Comparison of ENCODE assay signal across 8 mouse cellular contexts in genomic region chr9:108452911-108453310, GRCm38 (mm10). TPM values are rescaled to one million over a fixed set of nuclear protein-coding genes. Genes with fewer than 3 reads are reported as not detected.
DNase-seq lines count a peak whose midpoint lies in the region; ATAC-seq lines count a peak whose summit lies in the region.

No protein-coding gene starts in this region.

- no peaks in the 10 kb centered on the region for H3K9me3 ChIP-seq in heart, embryonic 13.5 days
- 0 out of 2 replicates have a peak, but pooled peaks cover 3% of the 10 kb centered on the region for H3K9me3 ChIP-seq in embryonic facial prominence, embryonic 10.5 days
- H3K9me3 ChIP-seq in hindbrain, embryonic 16.5 days (ENCODE audit: control insufficient read depth, low read length) = no peaks in the 10 kb centered on the region
- H3K9me3 ChIP-seq in midbrain, embryonic 13.5 days = no peaks in the 10 kb centered on the region

- H3K4me3 ChIP-seq in heart, embryonic 13.5 days = peak overlapping the region; percentile 71
- H3K4me3 ChIP-seq in embryonic facial prominence, embryonic 10.5 days = peak overlapping the region; percentile 74
- H3K4me3 ChIP-seq in hindbrain, embryonic 16.5 days (ENCODE audit: low read length) = peak overlapping the region; percentile 66
- H3K4me3 ChIP-seq in midbrain, embryonic 13.5 days (replicated peaks) = peak overlapping the region; percentile 61

- no peaks in the 10 kb centered on the region for H3K27me3 ChIP-seq in heart, embryonic 13.5 days (replicated peaks)
- H3K27me3 ChIP-seq in embryonic facial prominence, embryonic 10.5 days (replicated peaks; ENCODE audit: low read depth, poor library complexity, severe bottlenecking) = peaks cover 11% of the 10 kb centered on the region
- H3K27me3 ChIP-seq in hindbrain, embryonic 16.5 days (replicated peaks; ENCODE audit: control insufficient read depth, insufficient read depth, low read length) = no peaks in the 10 kb centered on the region
- H3K27me3 ChIP-seq in midbrain, embryonic 13.5 days = no peaks in the 10 kb centered on the region

- peaks cover 18% of the 10 kb centered on the region for H3K36me3 ChIP-seq in heart, embryonic 13.5 days
- peaks cover 12% of the 10 kb centered on the region; the same call in 1 of the 2 replicates for H3K36me3 ChIP-seq in embryonic facial prominence, embryonic 10.5 days (replicated peaks)
- 0 out of 2 replicates have a peak, but pooled peaks cover 3% of the 10 kb centered on the region for H3K36me3 ChIP-seq in hindbrain, embryonic 16.5 days (ENCODE audit: control insufficient read depth, insufficient read depth, low read length)
- H3K36me3 ChIP-seq in midbrain, embryonic 13.5 days = peaks cover 12% of the 10 kb centered on the region

- peak overlapping the region; percentile 98 for H3K27ac ChIP-seq in heart, embryonic 13.5 days (replicated peaks)
- H3K27ac ChIP-seq in embryonic facial prominence, embryonic 10.5 days (replicated peaks) = peak overlapping the region; percentile 85
- peak overlapping the region; percentile 88 for H3K27ac ChIP-seq in hindbrain, embryonic 16.5 days (ENCODE audit: low read depth, low read length)
- peak overlapping the region; percentile 93 for H3K27ac ChIP-seq in midbrain, embryonic 13.5 days

- peaks cover 48% of the 10 kb centered on the region for H3K4me1 ChIP-seq in heart, embryonic 13.5 days
- H3K4me1 ChIP-seq in embryonic facial prominence, embryonic 10.5 days = peaks cover 54% of the 10 kb centered on the region
- H3K4me1 ChIP-seq in hindbrain, embryonic 16.5 days (ENCODE audit: control insufficient read depth, insufficient read depth, low read depth, low read length) = peaks cover 32% of the 10 kb centered on the region
- H3K4me1 ChIP-seq in midbrain, embryonic 13.5 days (replicated peaks) = peaks cover 54% of the 10 kb centered on the region

- ATAC-seq in heart, embryonic 13.5 days (ENCODE audit: extremely low read depth, insufficient number of reproducible peaks, low FRiP score, low TSS enrichment) = no peak
- ATAC-seq in hindbrain, embryonic 16.5 days = peak; percentile 38
- peak; percentile 26; the same call in 1 of the 2 replicates for ATAC-seq in midbrain, embryonic 13.5 days

- no peak for DNase-seq in heart, adult 11 months
- no peak for DNase-seq in embryonic facial prominence, embryonic 10.5 days (ENCODE audit: low spot score)
- no peak for DNase-seq in thymus, adult 18-20 months
- DNase-seq in urinary bladder, postnatal 36 days (ENCODE audit: low spot score in 2 of 2) = no peak
- no peak for DNase-seq in frontal cortex, adult 2 months (ENCODE audit: extremely low spot score in 1 of 2, low spot score in 1 of 2)

- H3K9ac ChIP-seq in heart, embryonic 13.5 days = peak overlapping the region; percentile 89
- H3K9ac ChIP-seq in hindbrain, embryonic 16.5 days (ENCODE audit: low read depth, low read length) = peak overlapping the region; percentile 80
- peak overlapping the region; percentile 83 for H3K9ac ChIP-seq in midbrain, embryonic 13.5 days (replicated peaks)

- H3K4me2 ChIP-seq in heart, embryonic 13.5 days = peak overlapping the region; percentile 94
- peak overlapping the region; percentile 76 for H3K4me2 ChIP-seq in hindbrain, embryonic 16.5 days (ENCODE audit: low read length)
- H3K4me2 ChIP-seq in midbrain, embryonic 13.5 days (replicated peaks) = peak overlapping the region; percentile 74

- WGBS in heart, embryonic 13.5 days = 39% methylated on average over 6 of the region's 6 CpGs
- 54% methylated on average over 6 of the region's 6 CpGs for WGBS in embryonic facial prominence, embryonic 10.5 days
- WGBS in hindbrain, embryonic 16.5 days = 36% methylated on average over 6 of the region's 6 CpGs
- 51% methylated on average over 6 of the region's 6 CpGs for WGBS in midbrain, embryonic 13.5 days

RNA-seq across cellular contexts. Expression of gene Ccdc71, which starts 7.4 kb away (rescaled TPM):
- polyA plus RNA-seq in heart, embryonic 13.5 days (2015; fragmentation: Nextera tagmentation; extraction: Ambion mirVana) = 36.3 and 42.7 TPM in 2 replicates
- 56.6 and 57.5 TPM in 2 replicates for polyA plus RNA-seq in embryonic facial prominence, embryonic 10.5 days (2016; fragmentation: Nextera tagmentation; extraction: Ambion mirVana)
- polyA plus RNA-seq in hindbrain, embryonic 16.5 days (2015; fragmentation: Nextera tagmentation; extraction: Ambion mirVana) = 57.6 and 68.3 TPM in 2 replicates
- 59.7 and 63.5 TPM in 2 replicates for polyA plus RNA-seq in midbrain, embryonic 13.5 days (2015; fragmentation: Nextera tagmentation; extraction: Ambion mirVana)
- 22.3 and 22.6 TPM in 2 replicates for polyA plus RNA-seq in frontal cortex, adult 2 months (2012; rRNA removed)

RNA-seq across cellular contexts. Expression of gene Klhdc8b, which starts 8.5 kb away (rescaled TPM):
- 90.6 and 106 TPM in 2 replicates for polyA plus RNA-seq in heart, embryonic 13.5 days (2015; fragmentation: Nextera tagmentation; extraction: Ambion mirVana)
- polyA plus RNA-seq in embryonic facial prominence, embryonic 10.5 days (2016; fragmentation: Nextera tagmentation; extraction: Ambion mirVana) = 21.6 and 24.2 TPM in 2 replicates
- polyA plus RNA-seq in hindbrain, embryonic 16.5 days (2015; fragmentation: Nextera tagmentation; extraction: Ambion mirVana) = 54.8 and 68.6 TPM in 2 replicates
- 75.7 and 84.8 TPM in 2 replicates for polyA plus RNA-seq in midbrain, embryonic 13.5 days (2015; fragmentation: Nextera tagmentation; extraction: Ambion mirVana)
- polyA plus RNA-seq in frontal cortex, adult 2 months (2012; rRNA removed) = 62.5 and 63.7 TPM in 2 replicates

RNA-seq across cellular contexts. Expression of gene BC048562, which starts 16.6 kb away (rescaled TPM):
- polyA plus RNA-seq in heart, embryonic 13.5 days (2015; fragmentation: Nextera tagmentation; extraction: Ambion mirVana) = not detected in 2 replicates
- not detected in 2 replicates for polyA plus RNA-seq in embryonic facial prominence, embryonic 10.5 days (2016; fragmentation: Nextera tagmentation; extraction: Ambion mirVana)
- not detected in 2 replicates for polyA plus RNA-seq in hindbrain, embryonic 16.5 days (2015; fragmentation: Nextera tagmentation; extraction: Ambion mirVana)
- not detected in 2 replicates for polyA plus RNA-seq in midbrain, embryonic 13.5 days (2015; fragmentation: Nextera tagmentation; extraction: Ambion mirVana)
- not detected in 2 replicates for polyA plus RNA-seq in frontal cortex, adult 2 months (2012; rRNA removed)

RNA-seq across cellular contexts. Expression of gene Ccdc36, which starts 24.6 kb away (rescaled TPM):
- 0.71 and 0.80 TPM in 2 replicates for polyA plus RNA-seq in heart, embryonic 13.5 days (2015; fragmentation: Nextera tagmentation; extraction: Ambion mirVana)
- 0.93 and 1.1 TPM in 2 replicates for polyA plus RNA-seq in embryonic facial prominence, embryonic 10.5 days (2016; fragmentation: Nextera tagmentation; extraction: Ambion mirVana)
- polyA plus RNA-seq in hindbrain, embryonic 16.5 days (2015; fragmentation: Nextera tagmentation; extraction: Ambion mirVana) = 1.6 and 1.7 TPM in 2 replicates
- polyA plus RNA-seq in midbrain, embryonic 13.5 days (2015; fragmentation: Nextera tagmentation; extraction: Ambion mirVana) = 1.3 and 1.7 TPM in 2 replicates
- polyA plus RNA-seq in frontal cortex, adult 2 months (2012; rRNA removed) = 0.86 and 0.98 TPM in 2 replicates

RNA-seq across cellular contexts. Expression of gene Lamb2, which starts 26.6 kb away (rescaled TPM):
- 45.3 and 49.0 TPM in 2 replicates for polyA plus RNA-seq in heart, embryonic 13.5 days (2015; fragmentation: Nextera tagmentation; extraction: Ambion mirVana)
- 33.2 and 33.5 TPM in 2 replicates for polyA plus RNA-seq in embryonic facial prominence, embryonic 10.5 days (2016; fragmentation: Nextera tagmentation; extraction: Ambion mirVana)
- polyA plus RNA-seq in hindbrain, embryonic 16.5 days (2015; fragmentation: Nextera tagmentation; extraction: Ambion mirVana) = 17.1 and 26.5 TPM in 2 replicates
- polyA plus RNA-seq in midbrain, embryonic 13.5 days (2015; fragmentation: Nextera tagmentation; extraction: Ambion mirVana) = 20.0 and 24.1 TPM in 2 replicates
- 36.6 and 38.1 TPM in 2 replicates for polyA plus RNA-seq in frontal cortex, adult 2 months (2012; rRNA removed)
